Mouse (Mus musculus) hindbrain, embryonic 16.5 days (tissue): Measurements from ENCODE around the gene Slco6d1. TPM values are rescaled to one million over a fixed set of nuclear protein-coding genes. Genes with fewer than 3 reads are reported as not detected.
"Not testable (repeated sequence)": the region's sequence is repeated elsewhere in the genome, so short reads cannot be mapped to it uniquely, and the experiment has no call there.

Experiments
- ATAC-seq: fragments of 200-750 bp; cut with Nextera tagmentation; 2 replicates; pipeline ENCODE4 v1.8.0; 2017; ENCODE audit warnings: moderate TSS enrichment, moderate library complexity
- H3K27ac ChIP-seq: fragments of 300-500 bp; sonication (generic); 2 replicates; pipeline ENCODE4 v1.5.1; 2014; ENCODE audit warnings: low read depth, mild to moderate bottlenecking, control low read depth, low read length, moderate library complexity
- H3K27me3 ChIP-seq: fragments of 300-500 bp; sonication (generic); replicated peaks from 2 replicates; pipeline ENCODE4 v1.6.1; 2014; ENCODE audit warnings: low read length; ENCODE audit not compliant: control insufficient read depth, insufficient read depth
- H3K36me3 ChIP-seq: fragments of 300-500 bp; sonication (generic); 2 replicates; pipeline ENCODE4 v1.6.1; 2014; ENCODE audit warnings: mild to moderate bottlenecking, low read length, moderate library complexity, mixed read lengths; ENCODE audit not compliant: control insufficient read depth, insufficient read depth
- H3K4me1 ChIP-seq: fragments of 300-500 bp; sonication (generic); 2 replicates; pipeline ENCODE4 v1.6.1; 2014; ENCODE audit warnings: low read depth, low read length; ENCODE audit not compliant: control insufficient read depth, insufficient read depth
- H3K4me2 ChIP-seq: fragments of 300-500 bp; sonication (generic); 2 replicates; pipeline ENCODE4 v1.6.1; 2014; ENCODE audit warnings: mild to moderate bottlenecking, low read length, control low read depth, moderate library complexity
- H3K4me3 ChIP-seq: fragments of 300-500 bp; sonication (generic); 2 replicates; pipeline ENCODE4 v1.5.1; 2014; ENCODE audit warnings: mild to moderate bottlenecking, low read length, control low read depth, moderate library complexity
- H3K9ac ChIP-seq: fragments of 300-500 bp; sonication (generic); 2 replicates; pipeline ENCODE4 v1.6.1; 2014; ENCODE audit warnings: low read depth, mild to moderate bottlenecking, control low read depth, low read length, moderate library complexity
- H3K9me3 ChIP-seq: fragments of 300-500 bp; sonication (generic); 2 replicates; pipeline ENCODE4 v1.6.1; 2014; ENCODE audit warnings: mild to moderate bottlenecking, low read length, moderate library complexity; ENCODE audit not compliant: control insufficient read depth
- WGBS: fragments of 180-500 bp; shearing (Covaris S2); extraction: QIAGEN DNeasy Blood & Tissue Kit; methylation state at CpG from one replicate; pipeline ENCODE4 v1.1.7; 2014; 5-methylcytosine and 5-hydroxymethylcytosine counted together
- polyA plus RNA-seq: library from polyadenylated mRNA; unstranded; fragments of >200 nt; fragmentation: Nextera tagmentation; extraction: Ambion mirVana; gene quantifications from 2 replicates; pipeline ENCODE4 v1.2.1, GENCODE M21; 2015

Slco6d1 gene
- not detected in 2 replicates for polyA plus RNA-seq

DNA sequence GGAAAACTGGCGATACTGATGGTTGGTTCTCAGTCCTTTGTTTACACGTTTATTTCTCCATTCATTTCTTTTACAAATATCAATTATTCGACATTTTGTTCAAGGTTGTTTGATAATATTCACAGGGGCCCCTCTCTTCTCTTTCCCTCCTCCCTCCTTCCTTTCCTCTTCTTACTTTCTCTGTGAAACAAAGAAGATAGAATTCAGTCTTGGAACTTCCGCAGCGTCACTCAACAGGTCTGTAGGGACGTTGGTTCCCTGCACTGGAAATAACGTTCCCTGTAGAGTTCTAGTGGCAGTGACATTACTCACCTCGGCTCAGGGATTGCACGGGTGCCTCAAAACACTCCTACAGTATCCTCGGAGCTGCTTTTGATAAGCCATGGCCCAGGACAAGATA is at the start of gene Slco6d1:
Gene Slco6d1 (plus strand): TSS at position 301 of the 400 bp plus-strand sequence.
- WGBS: 91% methylated on average over 10 of the region's 10 CpGs

DNA sequence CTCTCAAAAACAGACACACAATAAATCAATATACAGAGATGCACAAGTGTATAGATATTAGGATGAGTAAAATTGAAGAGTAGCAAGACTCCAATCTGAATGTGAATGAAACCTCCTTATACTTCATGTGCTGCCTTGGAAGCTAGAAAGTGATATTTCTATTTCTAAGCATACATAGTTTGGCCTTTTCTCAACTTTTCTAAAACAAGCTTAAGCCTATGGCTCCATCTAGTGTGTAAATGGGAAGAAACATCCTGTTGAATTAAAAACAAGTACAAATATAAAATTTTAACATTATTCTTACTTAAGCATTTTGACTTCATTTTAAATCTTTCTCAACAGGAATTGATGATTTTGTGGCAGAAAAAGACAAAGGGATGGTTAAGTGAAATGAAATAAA is 28.9 kb upstream of the Slco6d1 start:
- no peak for ATAC-seq
- Histone ChIP-seq H3K9me3 (no peaks in the 10 kb centered on the region), H3K36me3 (no peaks in the 10 kb centered on the region)

More for the DNA sequence above, at the start of gene Slco6d1:
- Histone ChIP-seq H3K9me3 (no peaks in the 10 kb centered on the region), H3K36me3 (no peaks in the 10 kb centered on the region), H3K4me3 (no peak within 1 kb of the TSS), H3K4me2 (no peak within 1 kb of the TSS), H3K9ac (no peak within 1 kb of the TSS), H3K27me3 (no peaks in the 10 kb centered on the region), H3K27ac (no peak within 1 kb of the TSS), H3K4me1 (no peaks in the 10 kb centered on the region)
- ATAC-seq: no peak

DNA sequence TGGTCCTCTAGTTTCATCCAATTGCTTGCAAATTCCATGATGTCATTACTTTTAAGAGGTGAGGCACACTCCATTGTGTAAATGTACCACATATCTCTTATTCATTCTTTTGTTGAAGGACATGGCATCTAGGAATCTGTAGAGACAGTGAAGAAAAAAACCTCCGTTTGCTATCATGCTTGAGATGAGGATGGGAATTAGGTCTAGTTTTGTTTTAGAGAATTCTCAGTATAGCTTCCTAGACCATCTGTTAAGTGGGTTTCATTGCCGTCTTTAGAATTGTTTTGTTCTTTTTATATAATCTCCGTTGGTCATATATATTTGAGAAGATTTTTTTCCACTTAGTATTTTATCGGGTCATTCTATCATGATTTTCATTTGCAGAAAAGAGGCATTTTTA is 27.0 kb downstream of the Slco6d1 start:
- Histone ChIP-seq H3K9ac (no peak overlapping the region), H3K4me1 (no peaks in the 10 kb centered on the region), H3K9me3 (0 out of 2 replicates have a peak, but pooled peaks cover 4% of the 10 kb centered on the region), H3K4me2 (no peak overlapping the region), H3K27ac (no peak overlapping the region), H3K27me3 (no peaks in the 10 kb centered on the region), H3K36me3 (no peaks in the 10 kb centered on the region), H3K4me3 (no peak overlapping the region)
- ATAC-seq: no peak
- WGBS: 83% methylated on average over 4 of the region's 4 CpGs

More for the DNA sequence above, 28.9 kb upstream of the Slco6d1 start:
- Histone ChIP-seq H3K4me2 (no peak overlapping the region), H3K27ac (no peak overlapping the region), H3K9ac (no peak overlapping the region), H3K27me3 (no peaks in the 10 kb centered on the region), H3K4me1 (no peaks in the 10 kb centered on the region), H3K4me3 (no peak overlapping the region)

DNA sequence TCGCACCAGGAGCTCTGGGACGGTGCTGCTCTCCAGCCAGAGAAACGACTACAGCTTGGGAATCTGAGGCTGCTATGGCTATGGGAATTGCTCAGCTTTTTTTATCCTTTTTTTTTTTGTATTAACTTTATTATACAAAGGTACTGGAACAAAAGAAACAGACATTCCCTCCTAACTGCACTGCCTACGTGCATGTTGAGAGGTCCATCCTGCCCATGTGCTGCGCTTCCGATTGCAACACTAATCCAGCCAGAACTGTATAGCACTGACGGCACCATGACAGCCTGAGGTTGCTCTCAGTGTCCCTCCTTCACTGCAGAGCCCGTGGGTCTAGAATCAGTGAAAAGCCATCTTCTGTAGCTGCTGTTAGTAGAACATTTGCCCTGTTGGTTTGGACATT is 38.3 kb downstream of the Slco6d1 start:
- not testable (repeated sequence) for H3K4me1 ChIP-seq, H3K9ac ChIP-seq, H3K27ac ChIP-seq, H3K9me3 ChIP-seq, ATAC-seq, H3K36me3 ChIP-seq, H3K4me2 ChIP-seq, H3K4me3 ChIP-seq, H3K27me3 ChIP-seq
- WGBS: 91% methylated on average over 8 of the region's 8 CpGs

DNA sequence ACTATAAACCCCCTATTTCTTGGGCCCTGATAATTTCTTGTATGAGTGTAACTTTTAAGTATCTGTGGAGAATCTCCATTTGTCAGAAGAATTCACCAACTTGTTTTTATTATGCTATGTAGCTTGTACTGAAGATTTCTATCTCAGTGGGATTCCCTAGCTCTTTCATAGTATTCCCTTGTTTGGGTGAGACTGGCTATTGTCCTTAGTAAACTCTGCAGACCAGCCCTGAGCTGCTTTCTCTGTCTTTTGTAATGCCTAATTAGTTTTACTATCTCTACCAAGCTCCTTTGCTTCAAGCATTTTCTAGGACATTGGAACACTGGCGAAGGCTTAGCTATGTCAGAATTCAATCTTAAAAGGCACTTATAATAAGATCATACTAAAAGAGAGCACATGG is 55.5 kb downstream of the Slco6d1 start:
- not testable (repeated sequence) for H3K9ac ChIP-seq, H3K27ac ChIP-seq, H3K4me1 ChIP-seq, ATAC-seq, H3K27me3 ChIP-seq, H3K36me3 ChIP-seq, H3K4me2 ChIP-seq, H3K4me3 ChIP-seq, H3K9me3 ChIP-seq
- 61% methylated on average over 1 of the region's 1 CpGs for WGBS

DNA sequence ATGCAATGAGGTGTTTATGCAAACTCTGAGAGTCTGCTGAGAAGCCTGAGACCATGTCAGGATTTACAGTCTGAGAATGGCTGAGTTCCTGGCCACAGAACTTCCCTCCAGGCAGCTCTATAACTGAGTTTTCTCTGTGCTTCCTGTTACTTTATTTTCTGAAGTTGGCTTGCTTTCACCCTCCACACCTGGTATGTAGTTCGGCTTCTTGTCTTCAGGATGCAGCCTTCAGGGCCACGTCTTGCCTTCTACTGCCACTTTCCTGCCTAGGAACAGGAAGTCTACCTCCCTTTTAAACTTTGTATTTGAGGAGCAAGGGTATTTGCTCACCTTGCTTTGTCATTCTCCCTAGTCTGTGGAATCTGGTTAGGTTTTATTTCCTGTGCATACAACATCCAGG is 58.3 kb downstream of the Slco6d1 start:
- Histone ChIP-seq H3K4me2 (no peak overlapping the region), H3K9me3 (no peaks in the 10 kb centered on the region), H3K27ac (no peak overlapping the region), H3K27me3 (no peaks in the 10 kb centered on the region), H3K36me3 (no peaks in the 10 kb centered on the region), H3K9ac (no peak overlapping the region), H3K4me3 (no peak overlapping the region), H3K4me1 (no peaks in the 10 kb centered on the region)
- no peak for ATAC-seq
- WGBS: 92% methylated on average over 2 of the region's 2 CpGs

DNA sequence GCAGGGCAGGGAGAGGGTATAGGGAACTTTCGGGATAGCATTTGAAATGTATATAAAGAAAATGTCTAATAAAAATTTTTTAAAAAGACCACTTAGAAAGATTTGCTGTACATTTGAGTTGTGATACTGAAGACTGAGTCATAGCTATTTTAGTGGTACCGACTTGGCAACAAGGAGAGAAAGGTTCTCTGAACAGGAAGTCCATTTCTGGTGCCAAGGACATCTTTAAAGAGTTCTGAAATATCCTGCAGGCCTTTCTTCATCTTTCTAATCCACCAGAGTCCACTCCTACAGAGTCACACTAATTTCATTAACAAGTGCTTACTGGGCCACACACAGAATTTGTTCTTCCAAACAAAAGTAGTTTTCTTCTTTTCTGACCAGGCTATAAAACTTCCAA is 85.1 kb downstream of the Slco6d1 start:
- Histone ChIP-seq H3K36me3 (no peaks in the 10 kb centered on the region), H3K9ac (no peak overlapping the region), H3K27me3 (no peaks in the 10 kb centered on the region), H3K4me1 (no peaks in the 10 kb centered on the region), H3K27ac (no peak overlapping the region), H3K4me3 (no peak overlapping the region), H3K4me2 (no peak overlapping the region), H3K9me3 (no peaks in the 10 kb centered on the region)
- no peak for ATAC-seq
- WGBS: 90% methylated on average over 2 of the region's 2 CpGs

DNA sequence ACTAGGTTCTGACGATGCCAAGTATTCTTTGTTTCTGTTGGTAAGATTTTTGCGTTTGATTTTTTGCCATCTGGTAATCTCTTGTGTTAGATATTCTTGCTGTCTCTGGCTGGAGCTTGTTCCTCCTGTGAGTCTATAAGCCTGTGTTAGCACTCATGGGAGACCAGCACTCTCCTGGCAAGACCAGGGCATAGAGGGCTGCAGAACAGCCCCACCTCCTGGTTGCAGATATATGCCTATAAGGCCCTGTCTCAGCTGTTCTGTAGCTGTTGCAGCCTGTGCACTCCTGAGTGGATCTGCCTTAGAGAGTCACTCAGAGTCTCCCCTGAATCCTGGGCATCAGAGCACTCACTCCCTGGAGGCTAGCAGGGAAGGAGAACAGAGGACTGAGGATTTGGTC is 102.1 kb downstream of the Slco6d1 start:
- no peak overlapping the region for H3K27ac ChIP-seq
- H3K36me3 ChIP-seq: no peaks in the 10 kb centered on the region
- H3K9ac ChIP-seq: no peak overlapping the region
- ATAC-seq: no peak
- H3K4me3 ChIP-seq: no peak overlapping the region
- H3K4me2 ChIP-seq: no peak overlapping the region
- H3K4me1 ChIP-seq: no peaks in the 10 kb centered on the region
- no peaks in the 10 kb centered on the region for H3K9me3 ChIP-seq
- 83% methylated on average over 2 of the region's 2 CpGs for WGBS
- no peaks in the 10 kb centered on the region for H3K27me3 ChIP-seq

DNA sequence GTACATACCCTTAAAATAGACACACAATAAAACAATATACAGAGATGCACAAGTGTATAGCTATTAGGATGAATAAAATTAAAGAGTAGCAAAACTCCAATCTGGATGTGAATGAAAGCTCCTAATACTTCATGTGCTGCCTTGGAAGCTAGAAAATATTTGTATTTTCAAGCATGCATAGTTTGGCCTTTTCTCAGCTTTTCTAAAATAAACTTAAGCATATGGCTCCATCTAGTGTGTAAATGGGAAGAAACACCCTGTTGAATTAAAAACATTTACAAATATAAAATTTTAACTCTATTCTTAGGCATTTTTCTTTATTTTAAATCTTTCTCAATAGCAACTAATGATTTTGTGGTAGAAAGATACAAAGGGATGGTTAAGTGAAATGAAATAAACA is 102.6 kb downstream of the Slco6d1 start:
- Histone ChIP-seq H3K27ac (no peak overlapping the region), H3K4me1 (no peaks in the 10 kb centered on the region), H3K9ac (no peak overlapping the region), H3K27me3 (no peaks in the 10 kb centered on the region), H3K4me3 (no peak overlapping the region), H3K9me3 (no peaks in the 10 kb centered on the region), H3K36me3 (no peaks in the 10 kb centered on the region), H3K4me2 (no peak overlapping the region)
- no peak for ATAC-seq

DNA sequence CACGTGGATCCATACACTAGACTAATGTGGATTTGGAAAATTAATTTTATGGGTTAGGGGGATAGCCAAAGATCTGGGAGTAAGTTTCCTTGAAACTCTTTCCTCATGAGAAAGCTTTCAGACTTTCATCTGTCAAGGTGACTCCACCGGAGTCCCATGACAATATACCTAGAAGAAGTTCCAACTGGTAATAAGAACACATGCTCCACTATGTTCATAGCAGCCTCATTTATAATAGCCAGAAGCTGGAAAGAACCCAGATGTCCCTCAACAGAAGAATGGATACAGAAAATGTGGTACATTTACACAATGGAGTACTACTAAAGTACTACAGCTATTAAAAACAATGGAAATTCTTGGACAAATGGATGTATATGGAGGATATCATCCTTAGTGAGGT is 107.4 kb downstream of the Slco6d1 start:
- H3K4me3 ChIP-seq, H3K27me3 ChIP-seq, H3K36me3 ChIP-seq, H3K4me2 ChIP-seq, H3K9me3 ChIP-seq, H3K9ac ChIP-seq, H3K4me1 ChIP-seq, H3K27ac ChIP-seq, ATAC-seq: not testable (repeated sequence)
- WGBS: 94% methylated on average over 1 of the region's 2 CpGs
